Mouse (Mus musculus) kidney, postnatal 0 days (tissue): ENCODE measurements around the gene Ccnjl. TPM values are rescaled to one million over a fixed set of nuclear protein-coding genes. Genes with fewer than 3 reads are reported as not detected.

Experiments
- ATAC-seq: fragments of 200-750 bp; cut with Nextera tagmentation; replicated peaks from 2 replicates; pipeline ENCODE4 v1.8.0; 2017; ENCODE audit warnings: low read depth, moderate number of reproducible peaks, moderate TSS enrichment, moderate library complexity; ENCODE audit not compliant: low FRiP score
- DNase-seq: peaks from one replicate; pipeline ENCODE4 v3.0.0-alpha.2; 2016; ENCODE audit warnings: low spot score
- H3K27ac ChIP-seq: fragments of 300-500 bp; sonication (generic); 2 replicates; pipeline ENCODE4 v1.5.1; 2014; ENCODE audit warnings: mild to moderate bottlenecking
- H3K27me3 ChIP-seq: fragments of 300-500 bp; sonication (generic); 2 replicates; pipeline ENCODE4 v1.6.1; 2014; ENCODE audit warnings: low read length, mixed read lengths; ENCODE audit not compliant: insufficient read depth
- H3K36me3 ChIP-seq: fragments of 300-500 bp; sonication (generic); 2 replicates; pipeline ENCODE4 v1.6.1; 2014; ENCODE audit warnings: low read length, mixed read lengths; ENCODE audit not compliant: insufficient read depth
- H3K4me1 ChIP-seq: fragments of 300-500 bp; sonication (generic); replicated peaks from 2 replicates; pipeline ENCODE4 v1.6.1; 2014; ENCODE audit warnings: antibody characterized with exemption, low read length, mixed read lengths; ENCODE audit not compliant: insufficient read depth
- H3K4me2 ChIP-seq: fragments of 300-500 bp; sonication (generic); 2 replicates; pipeline ENCODE4 v1.6.1; 2014; ENCODE audit warnings: mild to moderate bottlenecking, low read length, moderate library complexity, mixed read lengths
- H3K4me3 ChIP-seq: fragments of 300-500 bp; sonication (generic); replicated peaks from 2 replicates; pipeline ENCODE4 v1.5.1; 2014; ENCODE audit warnings: low read depth, low read length
- H3K9ac ChIP-seq: fragments of 300-500 bp; sonication (generic); 2 replicates; pipeline ENCODE4 v1.6.1; 2014; ENCODE audit warnings: low read depth, low read length
- H3K9me3 ChIP-seq: fragments of 300-500 bp; sonication (generic); replicated peaks from 2 replicates; pipeline ENCODE4 v1.6.1; 2016; ENCODE audit warnings: low read length, inconsistent platforms, mixed read lengths
- CTCF ChIP-seq: IDR thresholded peaks from 2 replicates; pipeline ENCODE4 v1.5.1; 2016; ENCODE audit warnings: antibody characterized with exemption, low read depth, mild to moderate bottlenecking, moderate library complexity
- WGBS: fragments of 180-500 bp; shearing (Covaris S2); extraction: QIAGEN DNeasy Blood & Tissue Kit; methylation state at CpG from one replicate; pipeline ENCODE4 v1.1.7; 2014; 5-methylcytosine and 5-hydroxymethylcytosine counted together
- polyA plus RNA-seq: library from polyadenylated mRNA; unstranded; fragments of >200 nt; fragmentation: Nextera tagmentation; extraction: Ambion mirVana; gene quantifications from 2 replicates; pipeline ENCODE4 v1.2.1, GENCODE M21; 2015

The Ccnjl gene
- polyA plus RNA-seq, 1 experiment from 2014 or later, result 14.2 TPM

GRCm38 (mm10) chr11:43626927-43627645 lies 98.5 kb downstream of the Ccnjl start:
- Histone ChIP-seq H3K4me1 (peaks cover 11% of the 10 kb centered on the region), H3K27ac (peak overlapping the region; percentile 62), H3K4me3 (0 out of 2 replicates have a peak overlapping the region, but pooled peaks have one; percentile 9), H3K36me3 (no peaks in the 10 kb centered on the region), H3K4me2 (peak overlapping the region; percentile 34), H3K9me3 (no peaks in the 10 kb centered on the region), H3K9ac (no peak overlapping the region; the same call in 1 of the 2 replicates), H3K27me3 (no peaks in the 10 kb centered on the region)
- DNase-seq (no peak), ATAC-seq (no peak)
- 31% methylated on average over 18 of the region's 18 CpGs for WGBS
- no peak for TF ChIP-seq CTCF

DNA sequence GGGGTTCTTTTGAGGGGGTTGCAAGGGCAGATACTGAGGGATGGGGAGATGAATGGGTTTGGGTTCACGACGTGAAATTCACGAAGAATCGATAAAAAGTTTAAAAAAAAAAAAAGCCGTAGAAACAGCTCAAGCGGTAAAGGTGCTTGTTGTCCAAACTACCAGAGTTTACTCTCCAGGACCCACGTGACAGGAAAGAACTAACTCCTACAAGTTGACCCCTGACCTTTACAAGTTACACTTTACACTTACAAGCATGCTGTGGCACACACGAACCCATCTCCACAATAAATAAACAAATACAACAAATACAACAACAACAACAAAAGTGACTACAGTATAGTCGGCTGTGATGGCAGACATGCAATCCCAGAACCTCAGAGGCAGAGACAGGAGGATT lies 103.1 kb downstream of the Ccnjl start:
- no peak for TF ChIP-seq CTCF
- Histone ChIP-seq H3K9ac (no peak overlapping the region), H3K9me3 (no peaks in the 10 kb centered on the region), H3K36me3 (no peaks in the 10 kb centered on the region), H3K4me3 (no peak overlapping the region), H3K27me3 (no peaks in the 10 kb centered on the region), H3K4me1 (peaks cover 13% of the 10 kb centered on the region), H3K27ac (no peak overlapping the region), H3K4me2 (no peak overlapping the region)
- WGBS, result 76% methylated on average over 9 of the region's 9 CpGs
- ATAC-seq, result no peak
- no peak for DNase-seq

- Histone ChIP-seq H3K9me3 (no peaks in the 10 kb centered on the region), H3K27ac (0 out of 2 replicates have a peak overlapping the region, but pooled peaks have one; percentile 4), H3K36me3 (no peaks in the 10 kb centered on the region), H3K9ac (no peak overlapping the region), H3K27me3 (no peaks in the 10 kb centered on the region), H3K4me1 (0 out of 2 replicates have a peak, but pooled peaks cover 8% of the 10 kb centered on the region), H3K4me3 (no peak overlapping the region), H3K4me2 (no peak overlapping the region)
- 40% methylated on average over 4 of the region's 4 CpGs for WGBS
- DNase-seq, result no peak
- ATAC-seq, result no peak
- TF ChIP-seq CTCF, result no peak
Observed at GRCm38 (mm10) chr11:43632566-43632965, 104.0 kb downstream of the Ccnjl start.

- DNase-seq (no peak), ATAC-seq (no peak)
- 0 out of 2 replicates have a peak, but pooled peaks cover 8% of the 10 kb centered on the region for H3K4me1 ChIP-seq
- no peak overlapping the region for H3K4me2 ChIP-seq
- no peak overlapping the region for H3K4me3 ChIP-seq
- no peaks in the 10 kb centered on the region for H3K27me3 ChIP-seq
- peak overlapping the region; percentile 64; the same call in 1 of the 2 replicates for H3K27ac ChIP-seq
- WGBS, result 72% methylated on average over 6 of the region's 6 CpGs
- H3K9me3 ChIP-seq, result no peaks in the 10 kb centered on the region
- H3K36me3 ChIP-seq, result no peaks in the 10 kb centered on the region
- no peak for TF ChIP-seq CTCF
- no peak overlapping the region for H3K9ac ChIP-seq
Observed at GRCm38 (mm10) chr11:43633165-43633564, 104.6 kb downstream of the Ccnjl start.

DNA sequence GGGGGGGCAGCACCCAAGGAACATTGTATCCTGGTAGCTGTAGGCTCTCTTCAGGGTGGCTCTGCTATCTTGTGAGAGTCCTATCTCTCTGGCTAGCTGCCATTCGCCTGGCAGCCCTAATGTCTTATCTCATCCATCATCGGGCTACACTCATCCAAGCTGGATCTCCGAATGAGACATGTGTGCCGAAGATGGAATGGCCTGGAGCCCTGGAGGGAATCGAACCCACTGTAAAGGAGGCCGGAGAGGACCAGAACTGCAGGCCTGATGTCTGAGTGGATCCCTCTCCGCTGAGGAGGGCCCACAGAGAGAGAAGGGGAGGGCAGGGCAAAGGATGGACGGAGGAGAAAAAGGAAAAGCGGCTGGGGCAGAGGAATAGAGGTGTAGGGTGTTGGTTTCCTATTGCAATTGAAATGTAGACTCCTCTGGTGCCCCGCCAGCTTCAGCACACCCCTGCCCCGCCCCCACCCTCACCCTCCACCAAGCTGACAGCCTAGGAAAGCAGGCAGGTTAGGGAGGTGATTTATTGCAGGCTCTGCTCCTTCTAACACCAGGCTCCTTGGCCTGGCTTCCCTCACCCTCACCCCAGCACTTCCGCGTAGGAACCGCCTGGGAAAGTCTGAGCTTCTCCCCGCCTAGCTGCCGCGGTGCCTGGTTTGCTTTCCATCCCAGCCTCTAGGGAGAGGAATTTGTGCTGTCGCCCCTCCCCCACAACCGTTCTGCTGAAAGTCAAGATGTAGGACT lies 105.2 kb downstream of the Ccnjl start:
- WGBS, result 12% methylated on average over 19 of the region's 19 CpGs
- Histone ChIP-seq H3K9ac (no peak overlapping the region), H3K27ac (peak overlapping the region; percentile 64), H3K9me3 (no peaks in the 10 kb centered on the region), H3K36me3 (no peaks in the 10 kb centered on the region), H3K27me3 (no peaks in the 10 kb centered on the region), H3K4me1 (0 out of 2 replicates have a peak, but pooled peaks cover 8% of the 10 kb centered on the region), H3K4me3 (no peak overlapping the region), H3K4me2 (peak overlapping the region; percentile 40)
- peak; percentile 44; the same call in 1 of the 2 replicates for TF ChIP-seq CTCF
- DNase-seq (peak; percentile 94), ATAC-seq (peak; percentile 89)

Other genes with a start within 250 kb of the Ccnjl start
- gene Pttg1, start 102.5 kb upstream of the Ccnjl start, polyA plus RNA-seq, result 170 and 180 TPM in 2 replicates
- 62.6 and 64.0 TPM in 2 replicates for gene Slu7, start 95.0 kb upstream of the Ccnjl start, polyA plus RNA-seq
- 27.2 and 28.0 TPM in 2 replicates for gene C1qtnf2, start 54.5 kb upstream of the Ccnjl start, polyA plus RNA-seq
- 3.8 and 4.6 TPM in 2 replicates for gene 4933415A04Rik, start 58.3 kb downstream of the Ccnjl start, polyA plus RNA-seq
- gene Fabp6, start 72.8 kb downstream of the Ccnjl start, polyA plus RNA-seq, result 0.36 TPM in 1 of 2 replicates, not detected in the other
- gene Pwwp2a, start 153.2 kb downstream of the Ccnjl start, polyA plus RNA-seq, result 23.0 and 23.2 TPM in 2 replicates
- gene Ttc1, start 219.2 kb downstream of the Ccnjl start, polyA plus RNA-seq, result 77.6 and 77.8 TPM in 2 replicates